Mouse (Mus musculus): ENCODE results near the gene BC107364. TPM values are rescaled to one million over a fixed set of nuclear protein-coding genes. Genes with fewer than 3 reads are reported as not detected.
"Not testable (repeated sequence)": the region's sequence is repeated elsewhere in the genome, so short reads cannot be mapped to it uniquely, and the experiment has no call there.

Gene BC107364
- total RNA-seq, 2 experiments from 2014 or later: not detected

DNA sequence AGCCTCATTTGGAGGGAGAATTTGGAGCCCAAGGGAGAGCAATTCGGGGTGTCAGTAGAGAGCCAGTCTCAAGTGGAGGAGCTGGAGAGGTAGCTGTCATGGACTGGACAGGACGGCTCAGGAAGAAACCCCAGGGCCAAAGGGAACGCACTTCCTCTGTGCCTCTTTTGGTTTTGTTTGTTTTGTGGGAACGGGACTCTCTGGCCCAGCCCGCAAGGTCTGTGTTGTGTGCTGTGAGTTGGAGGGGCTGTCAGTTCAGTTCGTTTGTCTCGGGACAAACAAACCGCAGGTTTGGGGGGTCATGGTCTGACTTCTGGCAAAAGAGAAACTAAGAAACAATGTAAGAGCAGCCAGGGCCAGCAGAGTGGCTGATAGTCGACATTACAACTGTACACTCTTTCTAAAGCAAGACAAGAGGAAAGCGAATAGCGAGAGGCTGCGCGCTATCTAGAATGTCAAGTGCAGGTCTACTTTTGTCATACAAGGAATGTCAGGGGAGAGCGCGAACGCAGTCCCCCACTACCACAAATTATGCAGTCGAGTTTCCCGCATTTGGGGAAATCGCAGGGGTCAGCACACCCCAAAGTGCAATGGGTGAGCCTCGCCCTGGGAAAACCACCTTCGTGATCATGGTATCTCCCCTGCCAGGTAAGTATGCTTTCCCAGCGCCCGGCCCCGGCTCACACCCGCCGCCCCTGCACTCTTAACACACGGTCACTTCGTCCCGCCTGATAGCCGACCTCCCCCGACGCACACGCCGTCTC is 34.1 kb upstream of the BC107364 start:
- DNase-seq (ENCODE audit: low spot score in 2 of 2): not testable (repeated sequence)

DNA sequence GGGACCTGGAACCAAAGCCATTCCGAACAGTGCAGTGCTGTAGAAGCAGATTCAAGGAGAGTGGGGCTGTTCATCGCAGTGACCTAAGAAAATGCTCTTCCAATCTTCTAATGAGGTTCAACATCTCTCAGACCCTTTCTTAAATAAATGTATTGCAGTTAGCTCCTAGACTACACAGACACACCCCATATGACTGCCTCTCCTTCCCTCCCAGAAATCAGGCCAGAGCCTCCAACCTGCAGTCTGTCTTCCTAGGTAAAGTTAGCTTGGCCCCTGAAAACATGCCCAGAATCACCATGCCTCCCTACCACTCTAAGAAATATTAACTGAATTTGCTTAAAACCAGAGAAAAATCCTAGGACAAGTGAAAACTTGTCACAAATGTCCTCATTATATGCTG is 33.3 kb upstream of the BC107364 start:
- DNase-seq (ENCODE audit: low spot score in 2 of 2): no peak

DNA sequence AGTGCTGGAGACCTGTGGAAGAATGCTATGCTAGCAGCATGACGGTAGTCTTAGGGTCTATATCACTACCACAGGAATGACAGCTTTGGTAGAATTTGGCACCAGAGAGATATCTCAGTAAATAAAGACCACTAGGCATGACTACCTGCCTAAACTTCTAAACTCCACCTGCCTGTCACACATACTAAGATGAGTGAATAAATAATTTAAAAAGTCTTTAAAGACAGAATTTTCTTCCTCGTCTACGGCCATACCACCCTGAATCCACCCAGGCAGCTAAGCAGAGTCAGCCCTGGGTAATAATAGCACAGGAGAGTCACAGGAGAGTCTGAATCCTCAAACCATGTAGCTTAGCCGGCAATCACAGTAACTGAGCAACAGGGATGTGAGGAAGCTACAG is 32.8 kb upstream of the BC107364 start:
- no peak for DNase-seq (ENCODE audit: low spot score in 2 of 2)

DNA sequence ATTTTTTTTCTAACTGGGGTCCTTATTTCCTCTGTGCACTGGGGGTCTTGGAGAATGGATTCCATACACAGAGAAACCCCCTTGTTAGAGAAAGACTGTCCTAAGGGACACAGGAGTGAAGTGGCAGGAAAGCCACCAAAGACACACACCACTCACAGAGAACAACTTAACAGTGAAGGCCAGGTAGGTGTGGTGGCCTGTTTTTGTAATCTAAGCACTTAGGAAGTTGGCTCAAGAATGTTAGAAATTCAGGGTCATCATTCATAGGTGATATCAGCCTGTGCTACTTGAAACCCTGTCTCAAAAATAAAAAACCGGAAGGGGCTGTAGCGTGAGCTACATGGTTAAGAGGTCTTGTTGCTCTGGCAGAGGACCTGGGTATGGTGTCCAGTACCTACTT is 31.8 kb upstream of the BC107364 start:
- DNase-seq (ENCODE audit: low spot score in 2 of 2): no peak

DNA sequence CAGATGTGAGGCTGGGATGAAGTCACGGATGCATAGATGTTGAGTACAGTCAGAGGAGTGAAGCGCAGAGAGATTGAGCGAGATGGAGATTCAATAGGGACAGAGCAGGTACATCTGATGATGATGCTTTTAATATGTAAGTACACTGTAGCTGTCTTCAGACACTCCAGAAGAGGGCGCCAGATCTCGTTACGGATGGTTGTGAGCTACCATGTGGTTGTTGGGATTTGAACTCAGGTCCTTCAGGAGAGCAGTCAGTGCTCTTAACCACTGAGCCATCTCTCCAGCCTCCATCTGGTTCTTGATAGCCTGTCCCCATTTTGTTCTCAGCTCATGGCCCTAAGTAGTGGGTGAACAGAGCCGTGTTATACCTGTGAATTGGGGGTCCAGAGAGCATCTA is 30.9 kb upstream of the BC107364 start:
- not testable (repeated sequence) for DNase-seq (ENCODE audit: low spot score in 2 of 2)

GRCm38 (mm10) chr3:96482451-96482850 is 30.3 kb upstream of the BC107364 start:
- no peak for DNase-seq (ENCODE audit: low spot score in 2 of 2)

DNA sequence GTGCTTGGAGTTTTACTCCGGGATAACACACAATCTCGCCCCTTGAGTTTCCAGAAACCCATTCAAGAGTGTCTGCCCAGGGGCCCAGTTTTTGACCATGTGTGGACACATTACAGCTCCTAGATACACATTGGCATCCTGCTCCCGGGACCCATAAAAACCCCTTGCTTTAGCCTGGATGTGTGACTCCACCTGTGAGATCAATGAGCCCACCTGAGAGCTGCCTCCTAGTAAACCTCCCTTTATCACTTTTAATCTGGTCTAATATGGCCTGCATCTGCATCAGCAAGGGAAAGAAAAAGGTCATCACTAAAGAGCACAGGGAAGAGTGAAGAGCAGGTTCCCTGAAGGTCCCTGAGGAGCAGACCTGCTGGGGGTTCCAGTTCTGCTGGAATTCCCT is 29.8 kb upstream of the BC107364 start:
- DNase-seq (ENCODE audit: low spot score in 2 of 2): no peak

GRCm38 (mm10) chr3:96480684-96481270 is 28.7 kb upstream of the BC107364 start:
- no peak for DNase-seq (ENCODE audit: low spot score in 2 of 2)

DNA sequence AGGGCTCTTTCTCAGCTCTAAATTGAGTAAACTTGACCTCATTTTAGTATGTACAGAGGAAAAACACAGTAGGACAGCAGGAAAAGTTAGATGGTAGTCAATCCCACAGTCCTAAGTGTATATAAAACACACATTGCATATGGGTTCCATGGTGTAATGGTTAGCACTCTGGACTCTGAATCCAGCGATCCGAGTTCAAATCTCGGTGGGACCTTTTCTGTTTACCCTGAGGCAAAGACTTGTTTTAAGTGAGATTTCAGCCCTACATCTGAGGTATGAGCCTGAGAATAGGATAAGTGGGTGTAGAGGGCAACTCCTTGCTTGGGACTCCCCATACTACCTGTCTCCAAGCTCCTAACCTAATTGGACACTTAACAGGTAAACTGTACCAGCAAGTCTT is 27.1 kb upstream of the BC107364 start:
- DNase-seq (ENCODE audit: low spot score in 2 of 2): no peak

GRCm38 (mm10) chr3:96477558-96477957 is 25.5 kb upstream of the BC107364 start:
- no peak for DNase-seq (ENCODE audit: low spot score in 2 of 2)

DNA sequence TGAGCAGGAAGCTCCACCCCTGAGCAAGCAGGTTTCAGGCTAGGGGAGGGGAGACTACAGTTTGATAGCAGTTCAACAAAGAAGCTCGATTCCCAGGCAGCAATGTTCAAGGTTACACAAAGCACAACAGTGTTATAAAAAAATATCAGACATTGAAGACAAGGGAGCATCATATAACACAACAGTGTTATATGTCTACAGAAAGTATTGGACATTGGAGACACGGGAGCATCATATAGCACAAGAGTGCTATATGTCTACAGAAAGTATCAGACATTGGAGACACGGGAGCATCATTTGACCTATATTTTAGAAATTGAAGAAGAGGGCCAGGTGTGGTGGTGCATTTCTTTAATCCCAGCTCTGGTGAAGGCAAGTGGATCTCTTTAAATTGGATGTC is 25.0 kb upstream of the BC107364 start:
- no peak for DNase-seq (ENCODE audit: low spot score in 2 of 2)

GRCm38 (mm10) chr3:96474909-96475655 is 23.0 kb upstream of the BC107364 start:
- no peak for DNase-seq (ENCODE audit: low spot score in 2 of 2)

- not testable (repeated sequence) for DNase-seq (ENCODE audit: low spot score in 2 of 2)
Measured at GRCm38 (mm10) chr3:96473556-96473955, 21.4 kb upstream of the BC107364 start.

DNA sequence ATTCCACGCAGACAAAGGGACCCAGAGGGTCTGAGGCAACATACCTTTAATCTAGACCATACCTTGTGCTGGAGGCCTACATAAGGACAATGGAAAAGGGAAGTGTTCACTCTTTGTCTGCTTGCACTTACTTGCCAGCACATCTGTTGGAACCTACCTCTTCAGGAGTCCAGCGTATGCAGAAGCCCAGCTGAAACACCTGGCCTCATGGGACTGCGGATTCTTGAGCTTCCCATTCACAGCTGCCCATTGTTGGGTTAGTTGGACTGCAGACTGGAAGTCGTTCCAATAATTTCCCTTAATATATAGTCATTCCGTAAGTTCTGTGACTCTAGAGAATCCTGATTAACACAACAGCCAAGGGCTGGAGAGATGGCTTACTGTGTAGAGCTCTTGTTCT is 20.0 kb upstream of the BC107364 start:
- DNase-seq (ENCODE audit: low spot score in 2 of 2): no peak

- no peak for DNase-seq (ENCODE audit: low spot score in 2 of 2)
Measured at GRCm38 (mm10) chr3:96469626-96470025, 17.5 kb upstream of the BC107364 start.

- not testable (repeated sequence) for DNase-seq (ENCODE audit: low spot score in 2 of 2)
Measured at GRCm38 (mm10) chr3:96468335-96468734, 16.2 kb upstream of the BC107364 start.

DNA sequence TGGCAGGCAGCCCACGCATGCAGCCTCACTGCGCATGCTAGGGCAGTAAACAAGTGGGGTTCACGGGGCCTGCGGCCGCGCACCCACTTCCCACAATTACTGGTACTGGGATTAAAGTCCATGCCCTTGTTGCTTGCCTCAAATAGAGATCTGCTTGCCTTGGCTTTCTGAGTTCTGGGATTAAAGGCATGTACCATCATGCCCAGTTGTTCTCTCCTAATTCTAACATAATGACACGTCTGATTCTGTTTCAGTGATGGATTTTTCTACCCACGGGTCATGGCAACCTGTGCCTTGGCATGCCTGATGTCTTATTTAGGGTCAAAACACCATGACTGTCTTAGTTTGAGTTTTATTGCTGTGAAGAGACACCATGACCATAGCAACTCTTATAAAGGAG is 15.5 kb upstream of the BC107364 start:
- DNase-seq (ENCODE audit: low spot score in 2 of 2): no peak

DNA sequence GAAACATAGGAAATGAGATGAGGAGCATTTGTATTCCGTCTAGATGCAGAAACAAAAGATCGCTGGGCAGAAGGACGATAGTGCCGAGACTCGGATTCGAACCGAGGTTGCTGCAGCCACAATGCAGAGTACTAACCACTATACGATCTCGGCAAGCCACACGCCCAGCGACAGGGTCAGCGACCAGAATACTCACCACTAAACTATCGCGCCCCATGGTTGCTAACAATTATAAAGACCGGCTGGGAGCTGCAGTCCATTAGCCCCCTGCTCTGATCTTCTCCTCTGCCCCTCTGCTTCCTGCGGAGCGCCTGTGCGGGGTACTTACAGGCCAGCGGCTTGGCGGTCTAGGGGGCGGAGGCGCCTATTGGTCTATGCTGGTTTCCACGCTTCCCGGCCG is 11.8 kb upstream of the BC107364 start:
- DNase-seq (ENCODE audit: low spot score in 2 of 2): no peak

DNA sequence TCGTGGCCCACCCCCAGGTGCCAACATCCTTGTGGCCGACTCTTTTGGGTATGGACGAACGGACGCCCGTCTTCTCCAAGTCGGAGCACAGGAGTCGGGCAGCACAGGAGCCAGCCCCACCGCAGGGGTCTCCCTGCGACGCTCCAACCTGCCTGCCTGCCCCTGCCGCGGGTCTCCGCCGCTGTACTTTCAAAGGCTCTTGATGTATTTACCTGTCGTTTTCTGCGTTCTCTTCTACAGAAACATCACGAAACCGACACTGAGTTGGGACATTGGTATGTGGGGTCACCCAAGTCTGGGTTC is 8.4 kb upstream of the BC107364 start:
- not testable (repeated sequence) for DNase-seq (ENCODE audit: low spot score in 2 of 2)

GRCm38 (mm10) chr3:96459757-96460567 is 7.9 kb upstream of the BC107364 start:
- not testable (repeated sequence) for DNase-seq (ENCODE audit: low spot score in 2 of 2)

GRCm38 (mm10) chr3:96458886-96459439 is 6.9 kb upstream of the BC107364 start:
- DNase-seq (ENCODE audit: low spot score in 2 of 2): not testable (repeated sequence)
